In genomic region chr1:133941904-133942303, GRCm38 (mm10) we compare ENCODE assay signal across 24 mouse cellular contexts. TPM values are rescaled to one million over a fixed set of nuclear protein-coding genes. Genes with fewer than 3 reads are reported as not detected.
DNase-seq lines count a peak whose midpoint lies in the region; ATAC-seq and TF ChIP-seq lines count a peak whose summit lies in the region.
"Had no signal": no experiment of that assay in that cellular context is flagged by ENCODE, and none has a peak within 500 bp of the region (broad histone marks: within the 10 kb centered on the region; RNA-seq: fewer than 3 reads in every experiment).

No protein-coding gene starts in this region.

- H3K4me2 ChIP-seq in lung, embryonic 14.5 days, result no peak overlapping the region
- peak overlapping the region; percentile 73 for H3K4me2 ChIP-seq in myocyte (ENCODE audit: low read depth)
- H3K4me2 ChIP-seq: heart, embryonic 13.5 days; liver, embryonic 13.5 days; stomach, embryonic 15.5 days had no signal

- no peak for TF ChIP-seq POLR2A in embryonic fibroblast, embryonic 13.5 days (IDR thresholded peaks at IDR 0.05; ENCODE audit: low read depth, low read length)
- TF ChIP-seq POLR2A in myocyte (IDR thresholded peaks at IDR 0.05; ENCODE audit: insufficient read length, low read depth), result no peak

- no peak for DNase-seq in lung, embryonic 14.5 days
- no peak for DNase-seq in lung, postnatal 25 days (ENCODE audit: low spot score)
- DNase-seq in Muller cell, postnatal 12 days (ENCODE audit: inconsistent ontology term), result peak; percentile 90
- no peak for DNase-seq in kidney, adult 8-10 months
- DNase-seq in frontal cortex, postnatal 10 days (ENCODE audit: low spot score in 2 of 2), result no peak
- DNase-seq: adrenal gland, postnatal 14 days; cerebellum, adult 11 months; cerebellum, postnatal 14 days; embryo, embryonic 11 days; forebrain, postnatal 0 days; heart, adult 18-20 months; kidney, adult 11 months; kidney, postnatal 10 days; liver, embryonic 13.5 days; right cerebral cortex, postnatal 25 days; thymus, adult 18-20 months had no signal

- H3ac ChIP-seq in myocyte (ENCODE audit: control insufficient read depth, insufficient read length), result no peak overlapping the region

- TF ChIP-seq CTCF in lung, embryonic 14.5 days (IDR thresholded peaks at IDR 0.05; ENCODE audit: low read depth), result no peak
- TF ChIP-seq CTCF in embryonic fibroblast, embryonic 13.5 days (IDR thresholded peaks at IDR 0.05; ENCODE audit: borderline replicate concordance, insufficient read depth, low read length), result no peak

- peak; percentile 46; the same call in 1 of the 2 replicates for ATAC-seq in lung, embryonic 14.5 days (ENCODE audit: insufficient read depth)
- ATAC-seq: activated CD4-positive, CD25-positive, alpha-beta regulatory T cell, adult 4 months; CD4-positive, CD25-positive, alpha-beta regulatory T cell, adult 4 months; forebrain, postnatal 0 days; hindbrain, embryonic 16.5 days; midbrain, embryonic 16.5 days had no signal

- peak overlapping the region; percentile 70; the same call in 1 of the 2 replicates for H3K27ac ChIP-seq in lung, embryonic 14.5 days (ENCODE audit: low read depth)
- peak overlapping the region; percentile 63 for H3K27ac ChIP-seq in embryonic fibroblast, embryonic 13.5 days (ENCODE audit: insufficient read depth, low read length)
- H3K27ac ChIP-seq: heart, embryonic 13.5 days; liver, embryonic 13.5 days; stomach, embryonic 15.5 days had no signal

- no peak overlapping the region for H3K4me3 ChIP-seq in lung, embryonic 14.5 days (ENCODE audit: low read depth, low read length)
- H3K4me3 ChIP-seq in embryonic fibroblast, embryonic 13.5 days (ENCODE audit: insufficient read depth, low read length), result no peak overlapping the region
- no peak overlapping the region for H3K4me3 ChIP-seq in myocyte
- H3K4me3 ChIP-seq: heart, embryonic 13.5 days; liver, embryonic 13.5 days; stomach, embryonic 15.5 days had no signal

- peaks cover 11% of the 10 kb centered on the region for H3K4me1 ChIP-seq in lung, embryonic 14.5 days (ENCODE audit: insufficient read depth)
- H3K4me1 ChIP-seq in embryonic fibroblast, embryonic 13.5 days (ENCODE audit: control insufficient read depth, insufficient read depth, low read length), result peaks cover 12% of the 10 kb centered on the region

- no peaks in the 10 kb centered on the region for H3K27me3 ChIP-seq in lung, embryonic 14.5 days (ENCODE audit: insufficient read depth, low read length)
- H3K27me3 ChIP-seq in myocyte (ENCODE audit: control insufficient read depth, insufficient read depth, insufficient read length), result no peaks in the 10 kb centered on the region
- H3K27me3 ChIP-seq: heart, embryonic 13.5 days; liver, embryonic 13.5 days; stomach, embryonic 15.5 days had no signal

- 56% methylated on average over 3 of the region's 3 CpGs for WGBS in lung, embryonic 14.5 days

- H3K79me2 ChIP-seq in myocyte (ENCODE audit: control insufficient read depth, insufficient read depth), result no peaks in the 10 kb centered on the region

- H3K9ac ChIP-seq in lung, embryonic 14.5 days, result no peak overlapping the region
- H3K9ac ChIP-seq: forebrain, postnatal 0 days; heart, embryonic 13.5 days; liver, embryonic 13.5 days; stomach, embryonic 15.5 days had no signal

- no peaks in the 10 kb centered on the region for H3K9me3 ChIP-seq in lung, embryonic 14.5 days (ENCODE audit: low read depth, low read length)
- H3K9me3 ChIP-seq: liver, embryonic 13.5 days; stomach, embryonic 15.5 days had no signal

- no peaks in the 10 kb centered on the region for H3K36me3 ChIP-seq in lung, embryonic 14.5 days (ENCODE audit: insufficient read depth)
- no peaks in the 10 kb centered on the region for H3K36me3 ChIP-seq in myocyte (ENCODE audit: control insufficient read depth, insufficient read depth)
- H3K36me3 ChIP-seq: heart, embryonic 13.5 days; liver, embryonic 13.5 days; stomach, embryonic 15.5 days had no signal

TF ChIP-seq in myocyte, 11 proteins besides CTCF, POLR2A, EP300 and RAD21:
- peak; percentile 84 for TF ChIP-seq TCF3 (IDR thresholded peaks at IDR 0.05; ENCODE audit: insufficient read length, low read depth)
- TF ChIP-seq MYOG (IDR thresholded peaks at IDR 0.05; ENCODE audit: control insufficient read depth in 1 of 3, insufficient read depth in 1 of 3, insufficient read length in 2 of 3, low read depth in 2 of 3), result peak; percentile 76 to 97 (median 79)
- TF ChIP-seq TCF12 (IDR thresholded peaks at IDR 0.05; ENCODE audit: insufficient read depth, poor library complexity, severe bottlenecking), result peak; percentile 51
- TF ChIP-seq POLR2AphosphoS2 (IDR thresholded peaks at IDR 0.05; ENCODE audit: insufficient read length, low read depth), result no peak
- TF ChIP-seq SRF (IDR thresholded peaks at IDR 0.05; ENCODE audit: control insufficient read depth, insufficient read length, low read depth), result no peak
- TF ChIP-seq MYOD1 (IDR thresholded peaks at IDR 0.05; ENCODE audit: control insufficient read depth in 1 of 3, insufficient read length in 2 of 3, low read depth in 2 of 3), result peak; percentile 0 to 79 (median 63)

RNA-seq across cellular contexts. Expression of gene Prelp, which starts 20.7 kb away (rescaled TPM):
- 17.2 and 17.6 TPM in 2 replicates for polyA plus RNA-seq in lung, embryonic 14.5 days (2014; fragmentation: Nextera tagmentation; extraction: Ambion mirVana)
- 28.4 and 42.1 TPM in 2 replicates for polyA plus RNA-seq in embryonic fibroblast, embryonic 13.5 days (2011; ENCODE audit: insufficient read length, low read depth, missing spikeins)
- polyA plus RNA-seq in myocyte (2012; fragmentation: generic; extraction: Trizol), result 2.3 TPM
- polyA plus RNA-seq: activated CD4-positive, CD25-positive, alpha-beta regulatory T cell, adult 4 months; CD4-positive, CD25-positive, alpha-beta regulatory T cell, adult 4 months had no signal

RNA-seq across cellular contexts. Expression of gene Optc, which starts 34.1 kb away (rescaled TPM):
- polyA plus RNA-seq in lung, embryonic 14.5 days (2014; fragmentation: Nextera tagmentation; extraction: Ambion mirVana), result 0.62 and 1.0 TPM in 2 replicates
- 4.3 and 7.0 TPM in 2 replicates for polyA plus RNA-seq in embryonic fibroblast, embryonic 13.5 days (2011; ENCODE audit: insufficient read length, low read depth, missing spikeins)
- 0.49 TPM for polyA plus RNA-seq in myocyte (2012; fragmentation: generic; extraction: Trizol)
- polyA plus RNA-seq: activated CD4-positive, CD25-positive, alpha-beta regulatory T cell, adult 4 months; CD4-positive, CD25-positive, alpha-beta regulatory T cell, adult 4 months had no signal
